Mouse (Mus musculus): ENCODE data around the gene Atrx.
"Not testable (repeated sequence)": the region's sequence is repeated elsewhere in the genome, so short reads cannot be mapped to it uniquely, and the experiment has no call there.

Atrx gene

DNA sequence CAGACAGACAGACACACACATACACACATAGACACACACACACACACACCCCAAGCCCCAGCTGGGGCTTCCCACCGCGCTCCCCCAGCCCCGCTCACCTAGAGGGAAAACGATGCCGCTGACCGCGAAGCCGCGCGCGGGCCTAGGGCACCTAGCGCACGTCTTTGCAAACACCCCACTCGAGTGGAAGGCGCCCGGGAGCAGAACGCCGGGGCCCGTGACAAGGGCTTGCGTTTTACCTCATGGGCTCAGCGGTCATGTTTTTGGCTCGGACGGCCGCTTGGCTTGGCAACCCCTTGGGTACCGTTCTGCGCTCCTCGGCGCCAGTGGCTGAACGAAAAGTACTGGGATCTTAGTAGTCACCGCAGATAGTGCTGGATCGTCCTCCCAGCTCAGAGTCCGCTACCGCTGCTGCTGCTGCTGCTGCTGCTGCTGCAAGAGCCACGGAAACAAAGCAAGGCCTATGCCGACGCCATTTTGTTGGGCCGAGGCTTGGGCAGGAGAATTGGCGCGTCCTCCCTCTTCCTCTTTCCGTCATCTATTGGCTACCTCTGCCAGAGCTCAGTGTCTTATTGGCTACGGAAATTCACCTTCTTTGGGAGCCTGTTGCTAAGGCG lies at the start of gene Atrx:
TSS of gene Atrx (minus strand) at position 543 of the 617 bp plus-strand sequence.
- peak; percentile 71 to 75 for DNase-seq (ENCODE audit: low spot score in 2 of 2)

DNA sequence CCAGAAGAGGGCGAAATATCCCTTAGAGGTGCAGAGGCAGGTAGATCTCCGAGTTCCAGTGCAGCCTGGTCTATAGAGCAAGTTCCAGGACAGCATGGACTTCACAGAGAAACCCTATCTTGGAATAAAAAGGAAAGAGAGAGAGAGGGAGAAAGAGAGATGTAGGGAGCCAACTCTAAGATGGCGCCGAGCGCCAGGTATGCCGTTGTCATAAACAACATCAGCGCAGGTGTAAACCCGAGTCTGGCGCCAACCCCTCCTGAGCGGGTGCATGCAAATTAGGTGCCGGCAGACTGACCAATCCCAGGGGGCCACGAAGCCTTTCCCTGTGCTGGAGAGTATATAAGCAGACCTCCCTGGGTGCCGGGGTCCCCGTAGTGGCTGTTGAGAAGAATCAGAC lies 27.9 kb upstream of the Atrx start:
- not testable (repeated sequence) for DNase-seq (ENCODE audit: low spot score in 2 of 2)

DNA sequence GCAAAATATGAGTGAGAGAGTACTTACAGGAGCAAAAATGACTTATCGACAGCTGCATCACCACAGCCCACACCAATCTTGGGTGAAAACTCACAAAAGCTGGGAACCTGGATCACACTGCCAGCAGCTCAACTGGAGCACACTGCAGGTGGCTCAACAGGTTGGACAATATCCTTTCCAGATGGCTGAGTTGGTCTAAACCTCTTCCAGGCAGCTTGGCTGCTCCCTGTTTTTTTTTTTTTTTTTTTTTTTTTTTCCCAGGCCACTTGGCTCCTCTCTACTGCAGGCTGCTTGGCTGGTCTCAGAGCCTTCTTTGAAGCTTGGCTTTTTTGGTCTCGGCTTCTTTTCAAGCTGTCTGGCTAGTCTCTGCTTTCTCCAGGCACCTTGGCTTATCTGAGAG lies 24.8 kb upstream of the Atrx start:
- no peak for DNase-seq (ENCODE audit: low spot score in 2 of 2)

DNA sequence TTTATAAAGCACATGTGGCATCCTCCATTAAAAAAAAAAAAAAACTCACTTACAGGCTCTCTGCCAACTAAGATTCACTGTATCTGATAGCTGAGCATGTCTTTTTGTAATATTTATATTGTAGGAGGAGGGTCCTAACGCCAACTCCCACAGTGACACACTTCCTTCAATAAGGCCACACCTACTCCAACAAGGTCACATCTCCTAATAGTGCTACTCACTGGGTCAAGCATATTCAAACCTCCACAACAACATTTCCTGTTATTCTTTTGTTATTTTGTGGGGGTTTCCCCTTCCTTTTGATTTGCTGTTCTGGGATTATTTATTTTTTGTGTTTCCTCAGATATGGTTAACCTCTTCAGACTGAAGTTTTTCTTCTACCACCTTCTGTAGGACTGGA lies 17.2 kb upstream of the Atrx start:
- DNase-seq (ENCODE audit: low spot score in 2 of 2): no peak

DNA sequence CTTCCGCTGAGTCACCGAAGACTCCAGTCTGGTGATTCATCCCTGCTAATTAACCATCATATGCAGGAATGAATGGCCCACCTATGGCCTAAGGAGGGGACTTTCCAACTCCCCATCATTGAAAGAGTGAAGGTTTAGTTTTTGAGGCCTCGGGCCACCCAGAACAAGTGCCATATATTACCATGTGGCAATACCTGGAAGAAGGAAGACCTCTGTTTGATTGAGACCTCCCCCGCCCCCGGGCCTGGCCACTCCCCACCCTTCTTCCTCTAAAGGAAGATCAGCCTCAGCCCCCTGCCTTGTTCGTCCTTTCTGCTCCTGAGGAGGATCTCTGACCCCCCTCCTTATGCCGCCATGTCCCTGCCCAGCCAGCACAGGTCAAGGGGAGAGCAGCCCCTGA lies 10.0 kb upstream of the Atrx start:
- DNase-seq (ENCODE audit: low spot score in 2 of 2): no peak

DNA sequence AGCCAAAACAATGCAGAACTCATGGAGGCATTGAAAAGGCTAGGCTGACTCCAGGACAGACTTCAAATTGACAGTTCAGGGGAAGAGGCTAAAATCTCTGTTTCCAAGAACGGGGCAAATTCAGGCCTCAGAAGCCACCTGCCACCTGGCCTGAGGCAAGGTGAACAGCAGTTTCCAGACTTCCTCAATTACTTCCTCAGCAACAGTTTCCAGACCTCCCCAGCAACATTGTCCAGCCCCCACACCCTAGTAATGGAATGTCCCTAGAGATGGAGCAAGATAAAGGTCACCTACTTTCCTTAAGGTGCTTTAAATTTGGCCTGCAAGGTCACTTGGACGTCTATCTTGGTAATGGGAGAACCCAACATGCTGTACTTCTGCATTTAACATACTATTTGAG lies 8.5 kb upstream of the Atrx start:
- DNase-seq (ENCODE audit: low spot score in 2 of 2): no peak

DNA sequence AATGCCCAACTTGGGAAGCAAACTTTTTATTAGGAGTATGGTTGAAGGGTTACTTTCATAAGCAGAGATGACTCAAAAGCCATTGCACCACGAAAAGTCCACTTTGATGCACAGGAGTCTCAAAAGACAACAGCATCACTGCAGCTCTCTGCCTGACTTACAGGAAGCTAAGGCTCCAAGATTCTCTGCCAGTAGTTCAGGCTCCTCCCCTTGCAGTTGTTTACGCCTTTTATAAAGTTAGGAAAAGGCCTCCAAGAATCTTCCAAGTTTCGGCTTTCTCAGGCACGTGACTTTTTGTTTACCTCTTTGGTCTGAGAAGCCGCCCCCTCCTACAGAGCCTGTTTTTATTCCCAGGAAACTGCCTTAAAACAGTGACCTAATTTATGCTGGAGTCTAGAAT lies 5.1 kb upstream of the Atrx start:
- DNase-seq (ENCODE audit: low spot score in 2 of 2): no peak

DNA sequence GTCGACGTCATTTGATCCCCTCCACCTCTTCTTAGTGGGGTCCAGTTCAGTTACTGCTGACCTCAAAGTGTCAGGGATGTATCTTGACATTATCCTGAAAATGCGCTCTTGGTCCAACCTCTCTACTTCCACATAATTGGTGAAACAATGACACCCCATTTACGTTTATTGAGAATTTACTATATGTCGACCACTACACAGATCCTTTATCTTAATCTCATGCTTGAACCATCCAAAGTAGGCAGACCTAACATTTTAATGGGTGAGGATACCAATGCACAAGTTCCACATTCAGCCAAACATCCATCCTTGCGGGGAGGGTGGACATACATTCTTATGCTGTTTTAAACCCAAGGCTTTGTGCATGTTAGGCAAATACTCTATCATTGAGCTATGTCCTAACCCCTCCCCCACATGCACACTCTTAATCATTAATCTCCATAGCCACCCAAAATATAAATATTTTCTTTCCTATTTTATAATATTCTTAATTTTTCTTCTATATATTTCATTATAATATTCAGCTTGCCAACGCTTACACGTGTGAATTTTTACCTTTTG lies 355 bp upstream of the Atrx start:
- no peak for DNase-seq (ENCODE audit: low spot score in 2 of 2)

DNA sequence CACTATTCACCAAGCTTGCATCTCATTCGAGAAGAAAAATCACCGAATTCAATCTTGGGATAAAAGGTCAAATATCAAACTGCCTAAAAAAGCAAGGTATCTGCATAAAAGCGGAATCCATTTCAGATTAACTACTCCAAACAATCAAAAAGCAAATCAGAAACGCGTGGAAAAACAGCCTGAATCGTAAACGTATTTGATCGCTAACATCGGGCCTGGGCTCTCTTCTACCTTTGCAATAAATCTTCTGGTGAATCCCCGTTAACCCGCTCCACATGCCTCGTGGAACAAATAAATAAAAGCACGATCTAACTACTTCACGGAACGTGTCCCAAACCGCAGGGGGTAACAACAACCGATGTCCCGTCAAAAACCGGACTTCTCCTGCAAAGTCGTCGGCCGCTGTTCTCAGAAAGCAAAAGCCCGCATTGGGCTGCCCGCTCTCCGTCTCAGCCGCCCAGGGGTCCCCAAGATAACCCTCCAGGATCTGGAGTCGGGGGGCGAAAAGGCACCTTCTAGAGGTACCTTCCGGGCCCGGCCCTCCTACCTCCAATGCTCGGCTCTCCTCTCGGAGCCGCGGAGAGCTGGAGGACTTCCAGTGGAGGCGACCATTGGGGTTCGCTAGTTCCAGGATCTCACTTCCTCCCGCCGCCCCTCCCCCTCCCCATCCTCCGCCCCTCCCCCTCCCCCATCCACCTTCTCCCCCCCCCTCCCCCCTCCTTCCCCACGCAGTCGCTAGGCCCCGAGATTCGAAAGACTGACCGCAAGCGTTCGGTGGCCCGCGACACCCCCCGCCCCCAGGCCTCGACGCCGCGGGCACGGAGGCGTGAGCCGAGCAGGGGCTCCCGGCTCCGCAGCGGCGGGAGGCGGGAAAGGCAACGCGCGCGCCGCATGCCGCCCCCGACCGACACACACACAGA lies 1.0 kb downstream of the Atrx start:
- peak in 1 of 2 experiments; percentile 23 for DNase-seq (ENCODE audit: low spot score in 2 of 2)

DNA sequence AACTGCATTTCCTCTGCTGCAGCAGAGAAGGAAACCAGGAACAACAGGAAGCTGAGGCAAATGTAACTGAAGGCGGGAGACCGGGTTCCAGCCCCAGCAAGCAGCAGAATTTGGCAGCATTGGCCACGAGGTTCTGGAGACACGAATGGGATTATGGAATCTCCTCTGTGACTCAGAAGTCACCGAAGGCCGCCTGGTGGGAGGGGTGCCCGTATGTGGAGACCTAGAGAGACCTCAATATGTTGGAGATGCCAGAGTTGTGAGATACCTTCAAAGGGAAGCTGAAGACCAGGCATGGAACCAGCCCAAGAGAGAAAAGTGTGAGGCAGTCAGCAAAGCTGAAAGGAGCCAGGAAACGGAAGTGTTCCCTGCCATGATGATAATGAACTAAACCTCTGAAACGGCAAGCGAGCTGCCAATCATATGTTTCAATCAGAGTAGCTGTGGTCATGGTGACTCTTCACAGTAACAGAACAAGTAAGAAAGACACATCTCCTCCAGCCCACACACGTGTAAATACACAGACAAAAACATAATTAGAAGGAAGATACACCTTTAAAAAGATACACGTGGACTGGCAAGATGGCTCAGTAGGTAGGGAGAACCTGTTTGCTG lies 3.0 kb downstream of the Atrx start:
- peak in 1 of 2 experiments; percentile 7 for DNase-seq (ENCODE audit: low spot score in 2 of 2)

DNA sequence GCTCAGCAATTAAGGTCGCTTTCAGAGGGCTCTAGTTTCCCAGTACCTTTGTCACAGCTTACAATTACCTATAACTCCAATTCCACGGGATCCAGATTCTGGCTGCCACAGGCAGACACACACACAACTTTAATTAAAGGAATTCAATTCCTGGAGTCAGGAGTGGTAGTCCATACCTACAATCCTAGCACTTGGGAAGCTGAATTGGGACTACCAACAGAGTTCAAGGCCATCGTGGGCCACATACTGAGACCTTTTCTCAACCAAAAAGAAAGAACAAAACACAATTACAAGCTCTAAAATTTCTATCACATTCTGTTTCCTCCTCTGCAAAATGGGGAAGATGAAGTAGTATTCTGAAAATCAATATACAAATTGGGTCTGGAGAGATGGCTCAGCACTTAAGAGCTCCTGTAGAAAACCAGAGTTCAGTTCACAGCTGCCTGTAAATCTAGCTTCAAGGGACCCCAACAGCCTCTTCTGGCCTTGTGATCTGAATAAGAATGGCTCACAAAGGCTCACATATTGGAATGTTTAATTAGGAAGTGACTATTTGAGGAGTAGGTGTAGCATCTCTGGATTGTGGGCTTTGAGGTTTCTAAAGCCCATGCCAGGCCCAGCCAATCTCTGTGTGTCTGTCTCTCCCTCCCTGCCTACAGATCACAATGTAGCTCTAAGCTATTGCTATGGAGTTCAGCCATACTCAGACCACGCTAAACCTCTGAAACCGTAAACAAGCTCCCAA lies 4.7 kb downstream of the Atrx start:
- DNase-seq (ENCODE audit: low spot score in 2 of 2): no peak

DNA sequence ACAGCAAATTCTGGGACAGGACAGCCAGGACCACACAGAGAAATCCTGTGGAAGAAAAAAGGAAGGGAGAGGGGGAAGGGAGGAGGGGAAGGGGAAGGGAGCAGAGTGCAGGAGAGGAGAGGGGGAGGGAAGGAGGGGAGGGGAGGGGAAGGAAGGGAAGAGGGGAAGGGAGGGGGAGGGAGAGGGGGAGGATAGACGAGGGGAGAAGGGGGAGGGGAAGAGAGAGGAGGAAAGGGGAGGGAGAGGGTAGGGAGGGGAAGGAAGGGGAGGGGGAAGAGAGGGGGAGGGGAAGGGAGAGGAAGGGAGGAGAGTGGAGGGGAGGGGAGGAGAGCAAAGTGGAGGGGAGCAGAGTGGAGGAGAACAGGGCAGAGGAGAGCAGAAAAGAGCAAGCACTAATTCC lies 5.3 kb downstream of the Atrx start:
- no peak for DNase-seq (ENCODE audit: low spot score in 2 of 2)

DNA sequence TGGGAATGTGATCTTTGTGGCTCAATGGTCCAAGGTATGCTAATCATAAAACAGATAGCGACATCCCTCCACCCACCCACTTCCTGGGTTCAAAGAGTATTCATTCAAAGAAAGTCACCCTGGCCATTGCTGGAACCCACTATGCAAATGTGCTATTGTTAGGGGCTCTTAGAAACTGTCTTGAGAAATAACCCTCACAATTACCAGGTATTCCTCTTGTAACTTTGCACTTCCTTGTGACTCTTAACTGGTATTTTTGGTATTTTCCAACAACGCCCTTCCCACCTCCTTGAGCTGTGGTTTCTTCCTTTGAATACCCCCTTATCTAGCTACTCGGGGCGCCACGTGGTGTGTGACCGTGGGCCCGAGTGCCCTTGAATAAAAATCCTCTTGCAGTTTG lies 6.2 kb downstream of the Atrx start:
- not testable (repeated sequence) for DNase-seq (ENCODE audit: low spot score in 2 of 2)

DNA sequence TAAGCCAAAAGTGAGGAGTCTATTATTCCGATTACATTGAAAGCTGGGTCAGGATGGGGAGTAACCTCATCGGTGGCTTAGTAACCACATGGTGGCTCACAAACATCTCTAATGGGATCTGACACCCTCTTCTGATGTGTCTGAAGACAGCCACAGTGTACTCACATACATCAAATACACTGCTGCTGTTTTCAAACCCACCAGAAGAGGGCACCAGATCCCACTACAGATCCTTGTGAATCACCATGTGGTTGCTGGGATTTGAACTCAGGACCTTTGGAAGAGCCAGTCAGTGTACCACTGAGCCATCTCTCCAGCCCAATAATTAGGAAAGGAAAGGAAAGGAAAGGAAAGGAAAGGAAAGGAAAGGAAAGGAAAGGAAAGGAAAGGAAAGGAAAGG lies 7.8 kb downstream of the Atrx start:
- peak; percentile 20 to 30 for DNase-seq (ENCODE audit: low spot score in 2 of 2)

DNA sequence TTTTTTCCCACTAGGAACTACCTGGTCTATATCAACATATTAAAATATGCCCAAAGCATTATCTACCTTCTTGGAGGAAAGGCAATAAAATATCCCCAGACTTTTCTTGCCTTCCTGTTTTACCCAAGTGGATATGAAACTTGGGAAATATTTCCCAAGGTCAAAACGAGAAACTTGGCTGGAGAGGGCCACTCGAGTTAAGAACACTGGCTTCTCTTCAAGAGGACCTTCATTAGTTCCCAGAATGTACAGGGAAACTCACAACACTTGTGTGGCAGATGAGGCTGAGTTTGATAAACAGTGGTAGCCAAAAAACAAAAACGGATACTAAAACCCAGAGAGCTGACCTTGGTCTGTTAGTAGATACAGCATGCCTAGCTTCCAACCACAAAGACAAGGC lies 17.5 kb downstream of the Atrx start:
- no peak for DNase-seq (ENCODE audit: low spot score in 2 of 2)

DNA sequence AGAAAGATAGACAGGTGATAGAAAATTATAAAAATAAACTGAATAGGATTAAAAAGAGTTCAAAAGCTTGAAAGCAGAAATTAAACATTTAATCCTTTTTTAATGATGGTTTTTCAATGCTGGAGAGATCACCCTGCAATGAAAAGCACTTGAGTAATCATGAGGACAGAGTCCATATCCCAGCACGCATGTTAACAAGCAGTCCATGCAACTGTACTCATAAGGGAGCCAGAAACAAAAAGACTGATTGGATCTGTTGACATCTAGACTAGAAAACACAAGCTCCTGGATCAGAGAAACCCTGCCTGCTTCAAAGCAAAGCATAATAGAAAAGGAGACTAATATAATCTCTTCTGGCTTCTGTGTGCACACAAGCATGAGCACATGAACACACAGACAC lies 27.6 kb downstream of the Atrx start:
- DNase-seq (ENCODE audit: low spot score in 2 of 2): no peak

DNA sequence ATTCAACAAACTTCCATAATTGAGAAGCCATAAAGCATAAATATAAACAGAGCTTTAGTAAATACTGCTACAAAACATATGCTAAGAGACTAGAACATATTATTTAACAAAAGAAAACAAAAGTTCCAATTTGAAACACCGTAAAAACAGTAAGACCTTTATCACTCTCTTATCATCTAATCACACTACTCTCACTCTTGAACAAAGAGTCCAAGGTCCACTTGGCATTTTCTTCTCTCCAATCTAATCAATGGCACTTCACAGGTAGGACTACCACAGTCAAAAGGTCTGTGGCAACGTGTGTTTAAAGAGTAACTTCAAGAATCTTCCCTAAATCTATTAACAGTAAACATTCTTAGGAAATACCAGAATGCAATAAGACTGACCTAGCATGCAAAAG lies 42.3 kb downstream of the Atrx start:
- DNase-seq (ENCODE audit: low spot score in 2 of 2): no peak

DNA sequence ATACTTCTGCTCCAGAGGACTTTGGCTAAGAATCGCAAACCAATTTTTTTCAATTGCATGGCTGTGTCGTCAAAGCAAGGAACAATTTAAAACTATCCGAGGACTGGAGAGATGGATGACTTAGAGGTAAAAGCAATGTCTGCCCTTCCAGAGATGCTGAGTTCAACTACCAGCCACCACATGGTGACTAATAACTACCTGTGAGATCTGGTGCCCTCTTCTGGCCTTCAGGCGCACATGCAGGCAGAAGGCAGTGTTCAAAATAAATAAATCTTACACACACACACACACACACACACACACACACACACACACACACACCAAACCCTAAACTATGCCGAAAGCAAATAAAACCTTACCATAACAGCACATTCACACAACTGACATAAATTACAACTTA lies 64.8 kb downstream of the Atrx start:
- DNase-seq (ENCODE audit: low spot score in 2 of 2): no peak

DNA sequence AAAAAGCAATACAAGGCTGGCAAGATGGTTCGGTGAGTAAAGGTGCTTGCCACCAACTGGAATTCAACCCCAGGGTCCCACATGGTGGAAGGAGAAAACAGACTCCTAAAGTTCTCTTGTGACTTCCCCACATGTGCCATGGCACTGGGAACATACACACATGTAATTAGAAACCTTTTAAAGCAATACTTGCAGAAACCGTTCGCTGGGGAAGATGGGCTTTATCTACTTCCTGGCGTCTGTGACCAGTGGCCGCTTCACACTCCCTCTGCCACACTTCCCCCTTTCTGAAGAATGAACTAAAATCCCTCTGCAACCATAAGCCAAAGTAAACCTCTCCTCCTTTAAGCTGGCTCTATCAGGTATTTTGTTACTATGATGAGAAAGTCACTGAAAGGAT lies 104.7 kb downstream of the Atrx start:
- DNase-seq (ENCODE audit: low spot score in 2 of 2): no peak

DNA sequence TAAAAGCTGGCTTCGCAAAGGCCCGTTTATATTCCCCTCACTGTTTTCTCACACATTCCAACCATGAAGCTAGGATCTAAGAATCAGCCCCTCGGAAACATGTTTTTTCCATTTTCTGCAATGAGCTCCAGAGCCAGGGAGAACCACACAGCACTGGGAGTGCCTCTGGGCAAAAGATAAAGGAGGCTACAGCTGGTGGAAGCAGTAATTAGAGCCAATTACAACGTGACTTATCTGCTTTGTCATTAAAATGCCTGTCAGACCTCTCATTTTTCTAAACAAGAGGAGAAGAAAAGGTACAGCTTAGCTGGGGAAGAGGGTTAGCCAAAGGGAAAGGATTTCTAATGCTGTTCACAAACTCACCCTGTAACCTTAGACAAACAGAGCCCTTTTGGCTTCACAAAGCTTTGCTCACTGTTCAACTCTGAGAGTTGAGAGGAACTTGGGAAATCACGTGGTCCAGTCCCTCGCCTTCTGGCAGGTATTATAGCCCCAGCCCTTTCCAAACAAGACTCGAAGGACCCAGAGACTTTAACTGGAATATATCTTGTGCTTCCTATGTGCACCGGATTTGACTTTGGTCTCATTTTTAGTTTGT lies 134.3 kb downstream of the Atrx start:
- no peak for DNase-seq (ENCODE audit: low spot score in 2 of 2)

DNA sequence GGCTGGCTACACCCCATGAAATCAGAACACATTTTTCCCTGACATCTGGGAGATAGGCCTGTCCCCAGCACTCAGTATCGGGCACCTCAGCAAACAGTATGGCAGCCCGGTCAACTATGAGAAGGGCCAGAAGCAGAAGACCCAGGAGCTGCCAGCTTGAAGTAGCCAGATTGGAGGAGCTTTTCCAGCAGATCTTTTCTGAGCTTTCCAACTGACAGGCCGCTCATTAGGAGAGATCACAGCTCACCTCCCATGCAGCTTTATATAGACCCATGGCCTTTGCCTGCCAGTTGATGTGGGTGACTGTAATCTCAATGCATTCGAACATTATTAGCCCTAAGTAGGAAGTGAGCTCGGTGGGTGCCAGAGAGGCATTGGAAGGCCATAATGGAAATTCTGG lies 155.9 kb downstream of the Atrx start:
- DNase-seq (ENCODE audit: low spot score in 2 of 2): no peak

All from right cerebral cortex, adult 2 months (tissue).